Mouse (Mus musculus) stomach, embryonic 14.5 days (tissue): ENCODE measurements at regions not wholly inside any gene's neighbourhood (a gene's known extent, or its start where the extent isn't known, plus 50 kb on each side); places are given as distances from the start of the nearest gene placed in this dataset.

Experiments used
- ATAC-seq: fragments of 200-750 bp; cut with Nextera tagmentation; 2 replicates; pipeline ENCODE4 v1.8.0; 2017; ENCODE audit warnings: low read depth, moderate TSS enrichment; ENCODE audit not compliant: insufficient number of reproducible peaks, insufficient read depth, low FRiP score
- H3K27ac ChIP-seq: fragments of 300-500 bp; sonication (generic); 2 replicates; pipeline ENCODE4 v1.5.1; 2014; ENCODE audit warnings: mild to moderate bottlenecking, low read length, moderate library complexity, mixed read lengths
- H3K27me3 ChIP-seq: fragments of 300-500 bp; sonication (generic); 2 replicates; pipeline ENCODE4 v1.6.1; 2014; ENCODE audit warnings: low read length, control low read depth, mixed read lengths; ENCODE audit not compliant: control insufficient read depth, insufficient read depth
- H3K36me3 ChIP-seq: fragments of 300-500 bp; sonication (generic); 2 replicates; pipeline ENCODE4 v1.6.1; 2014; ENCODE audit warnings: mild to moderate bottlenecking, control low read depth, low read length, moderate library complexity, mixed read lengths; ENCODE audit not compliant: control insufficient read depth, insufficient read depth
- H3K4me1 ChIP-seq: fragments of 300-500 bp; sonication (generic); 2 replicates; pipeline ENCODE4 v1.6.1; 2014; ENCODE audit warnings: low read length, control low read depth, mixed read lengths; ENCODE audit not compliant: control insufficient read depth, insufficient read depth
- H3K4me2 ChIP-seq: fragments of 300-500 bp; sonication (generic); replicated peaks from 2 replicates; pipeline ENCODE4 v1.6.1; 2014; ENCODE audit warnings: low read depth, low read length, control low read depth
- H3K4me3 ChIP-seq: fragments of 300-500 bp; sonication (generic); 2 replicates; pipeline ENCODE4 v1.5.1; 2014; ENCODE audit warnings: low read depth, low read length, control low read depth
- H3K9ac ChIP-seq: fragments of 300-500 bp; sonication (generic); replicated peaks from 2 replicates; pipeline ENCODE4 v1.6.1; 2014; ENCODE audit warnings: low read depth, mild to moderate bottlenecking, control low read depth, low read length, moderate library complexity, mixed read lengths
- H3K9me3 ChIP-seq: fragments of 300-500 bp; sonication (generic); 2 replicates; pipeline ENCODE4 v1.6.1; 2016; ENCODE audit warnings: low read depth, low read length, control low read depth; ENCODE audit not compliant: control insufficient read depth
- WGBS: fragments of 180-500 bp; shearing (Covaris S2); extraction: QIAGEN DNeasy Blood & Tissue Kit; methylation state at CpG from one replicate; pipeline ENCODE4 v1.1.7; 2014; 5-methylcytosine and 5-hydroxymethylcytosine counted together

- ATAC-seq: peak; percentile 75
- Histone ChIP-seq H3K4me2 (no peak overlapping the region), H3K4me3 (no peak overlapping the region), H3K36me3 (no peaks in the 10 kb centered on the region), H3K27me3 (no peaks in the 10 kb centered on the region), H3K27ac (no peak overlapping the region), H3K9ac (no peak overlapping the region), H3K9me3 (no peaks in the 10 kb centered on the region), H3K4me1 (no peaks in the 10 kb centered on the region)
- 81% methylated on average over 3 of the region's 3 CpGs for WGBS
Measured at GRCm38 (mm10) chr3:35133477-35133876, 483.3 kb downstream of the Sox2 start.

DNA sequence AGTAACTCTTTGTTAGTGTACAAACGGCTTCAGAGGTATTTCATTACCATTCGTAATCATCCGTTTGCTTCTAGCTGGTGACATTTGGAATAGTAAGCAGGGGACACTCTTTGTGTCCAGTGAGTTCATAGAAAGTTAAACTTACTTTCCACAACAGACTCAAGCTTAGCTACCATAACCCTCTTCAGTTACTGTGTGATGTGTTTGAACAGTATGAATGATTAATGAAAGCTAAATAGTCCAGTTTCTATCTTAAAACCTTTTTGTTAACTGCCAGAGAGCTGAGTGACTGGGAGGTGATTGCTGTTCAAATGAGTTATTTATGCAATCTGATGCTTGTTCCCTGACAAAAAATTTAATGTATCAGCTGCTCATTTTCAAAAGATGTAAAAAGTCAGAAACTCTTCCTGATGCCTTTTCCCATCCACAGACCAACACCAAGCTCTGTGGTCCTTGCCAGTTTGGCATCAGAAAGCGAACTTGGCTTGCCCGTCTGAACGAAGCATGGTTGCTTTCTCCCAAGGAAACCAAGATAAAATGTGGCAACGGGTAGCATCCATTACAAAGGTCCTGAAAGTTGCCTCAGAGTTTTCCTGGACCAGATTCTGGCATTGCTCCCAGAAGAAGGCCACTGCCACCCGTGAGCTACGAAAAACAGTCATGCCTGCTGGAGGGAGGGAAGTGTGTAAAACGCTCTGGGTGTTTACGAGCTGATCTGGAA lies 491.5 kb downstream of the Sox2 start:
- WGBS: 45% methylated on average over 11 of the region's 11 CpGs
- ATAC-seq: no peak
- no peak overlapping the region for H3K9ac ChIP-seq

GRCm38 (mm10) chr3:35142683-35143082 lies 492.5 kb downstream of the Sox2 start:
- H3K27ac ChIP-seq: no peak overlapping the region
- no peak overlapping the region for H3K9ac ChIP-seq
- 67% methylated on average over 2 of the region's 2 CpGs for WGBS
- H3K9me3 ChIP-seq: no peaks in the 10 kb centered on the region
- H3K27me3 ChIP-seq: no peaks in the 10 kb centered on the region
- H3K4me3 ChIP-seq: no peak overlapping the region
- no peaks in the 10 kb centered on the region for H3K4me1 ChIP-seq
- no peak overlapping the region for H3K4me2 ChIP-seq
- no peaks in the 10 kb centered on the region for H3K36me3 ChIP-seq
- ATAC-seq: no peak

More for the DNA sequence above, 491.5 kb downstream of the Sox2 start:
- Histone ChIP-seq H3K9me3 (no peaks in the 10 kb centered on the region), H3K27me3 (no peaks in the 10 kb centered on the region), H3K36me3 (no peaks in the 10 kb centered on the region), H3K4me2 (no peak overlapping the region), H3K4me3 (no peak overlapping the region), H3K4me1 (no peaks in the 10 kb centered on the region), H3K27ac (no peak overlapping the region)

GRCm38 (mm10) chr3:35145569-35145968 lies 495.4 kb downstream of the Sox2 start:
- no peak overlapping the region for H3K27ac ChIP-seq
- WGBS: 92% methylated on average over 2 of the region's 2 CpGs
- H3K4me1 ChIP-seq: peaks cover 6% of the 10 kb centered on the region; the same call in 1 of the 2 replicates
- H3K9me3 ChIP-seq: no peaks in the 10 kb centered on the region
- no peak overlapping the region for H3K9ac ChIP-seq
- no peaks in the 10 kb centered on the region for H3K36me3 ChIP-seq
- H3K4me3 ChIP-seq: no peak overlapping the region
- no peaks in the 10 kb centered on the region for H3K27me3 ChIP-seq
- ATAC-seq: no peak
- no peak overlapping the region for H3K4me2 ChIP-seq

DNA sequence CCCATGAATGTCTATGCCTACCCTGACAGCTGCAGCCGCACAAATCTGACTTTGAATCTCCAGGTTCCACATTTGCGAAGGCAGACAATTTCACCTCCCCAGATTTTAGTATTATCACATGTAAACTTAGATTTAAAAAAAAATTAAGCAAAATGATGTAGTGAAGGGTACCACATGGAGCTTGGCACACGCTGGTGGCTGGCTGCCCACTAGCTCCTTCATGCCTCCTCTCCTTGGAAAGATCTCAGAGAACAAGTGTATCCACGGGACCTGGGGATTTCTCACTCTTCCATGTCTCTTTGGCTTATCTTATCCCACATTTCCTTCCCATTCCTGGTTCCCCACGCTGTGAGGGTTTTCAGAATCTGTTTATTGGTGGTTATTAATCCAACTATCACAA lies 496.5 kb downstream of the Sox2 start:
- H3K9me3 ChIP-seq: no peaks in the 10 kb centered on the region
- ATAC-seq: no peak
- no peak overlapping the region for H3K4me3 ChIP-seq
- H3K4me1 ChIP-seq: peaks cover 6% of the 10 kb centered on the region; the same call in 1 of the 2 replicates
- H3K27ac ChIP-seq: no peak overlapping the region
- no peak overlapping the region for H3K4me2 ChIP-seq
- 84% methylated on average over 5 of the region's 5 CpGs for WGBS
- H3K36me3 ChIP-seq: no peaks in the 10 kb centered on the region
- H3K9ac ChIP-seq: no peak overlapping the region
- no peaks in the 10 kb centered on the region for H3K27me3 ChIP-seq

DNA sequence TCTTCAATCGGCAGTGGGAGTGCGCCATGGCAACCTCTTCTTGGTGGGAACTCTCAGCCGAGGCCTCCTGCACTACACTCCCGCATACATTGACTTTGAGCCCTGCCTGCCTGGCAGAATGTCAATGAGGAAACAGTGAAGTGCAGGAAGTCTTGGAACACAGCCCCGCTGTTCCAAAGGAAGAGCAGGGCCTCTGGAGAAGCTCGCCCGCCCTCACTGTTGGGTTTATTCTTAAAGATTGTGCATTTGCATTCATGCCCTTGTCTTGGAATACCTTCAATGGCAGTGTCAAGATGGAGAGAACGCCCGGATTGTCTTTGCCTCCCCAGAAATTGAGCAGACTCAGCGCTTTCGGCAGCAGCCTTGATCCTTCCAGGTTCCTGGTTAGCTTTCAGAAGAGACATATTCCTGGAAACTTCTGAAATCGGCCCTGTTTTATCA lies 499.1 kb downstream of the Sox2 start:
- no peaks in the 10 kb centered on the region for H3K9me3 ChIP-seq
- WGBS: 43% methylated on average over 12 of the region's 12 CpGs
- H3K27ac ChIP-seq: peak overlapping the region; percentile 21; the same call in 1 of the 2 replicates
- no peaks in the 10 kb centered on the region for H3K36me3 ChIP-seq
- H3K4me1 ChIP-seq: peaks cover 6% of the 10 kb centered on the region; the same call in 1 of the 2 replicates
- ATAC-seq: peak; percentile 61; the same call in 1 of the 2 replicates
- no peaks in the 10 kb centered on the region for H3K27me3 ChIP-seq
- H3K4me2 ChIP-seq: no peak overlapping the region
- H3K4me3 ChIP-seq: no peak overlapping the region
- no peak overlapping the region for H3K9ac ChIP-seq

- WGBS: 67% methylated on average over 7 of the region's 7 CpGs
- Histone ChIP-seq H3K4me2 (no peak overlapping the region), H3K9ac (no peak overlapping the region), H3K4me3 (no peak overlapping the region), H3K9me3 (no peaks in the 10 kb centered on the region), H3K4me1 (peaks cover 6% of the 10 kb centered on the region; the same call in 1 of the 2 replicates), H3K27me3 (no peaks in the 10 kb centered on the region), H3K36me3 (no peaks in the 10 kb centered on the region), H3K27ac (no peak overlapping the region)
- ATAC-seq: 0 out of 2 replicates have a peak, but pooled peaks have one; percentile 24
Measured at GRCm38 (mm10) chr3:35152191-35152590, 502.0 kb downstream of the Sox2 start.

GRCm38 (mm10) chr3:35154266-35154665 lies 504.1 kb downstream of the Sox2 start:
- WGBS: 30% methylated on average over 6 of the region's 6 CpGs

More at GRCm38 (mm10) chr3:35154266-35154665, 504.1 kb downstream of the Sox2 start:
- no peak overlapping the region for H3K4me2 ChIP-seq
- peaks cover 5% of the 10 kb centered on the region; the same call in 1 of the 2 replicates for H3K4me1 ChIP-seq
- no peak overlapping the region for H3K4me3 ChIP-seq
- H3K9me3 ChIP-seq: no peaks in the 10 kb centered on the region
- peak; percentile 50; the same call in 1 of the 2 replicates for ATAC-seq
- H3K27me3 ChIP-seq: no peaks in the 10 kb centered on the region
- H3K9ac ChIP-seq: no peak overlapping the region
- no peaks in the 10 kb centered on the region for H3K36me3 ChIP-seq
- no peak overlapping the region for H3K27ac ChIP-seq
